Mouse (Mus musculus) lung, embryonic 14.5 days (tissue): ENCODE results near the gene Cyyr1. TPM values are rescaled to one million over a fixed set of nuclear protein-coding genes. Genes with fewer than 3 reads are reported as not detected.

Experiments
- ATAC-seq: fragments of 200-750 bp; cut with Nextera tagmentation; 2 replicates; pipeline ENCODE4 v1.8.0; 2017; ENCODE audit warnings: mild to moderate bottlenecking, moderate TSS enrichment, moderate library complexity; ENCODE audit not compliant: insufficient read depth
- DNase-seq: peaks from one replicate; pipeline ENCODE4 v3.0.0-alpha.2; 2015
- H3K27ac ChIP-seq: fragments of 300-500 bp; sonication (generic); 2 replicates; pipeline ENCODE4 v1.5.1; 2014; ENCODE audit warnings: low read depth, mild to moderate bottlenecking, moderate library complexity
- H3K27me3 ChIP-seq: fragments of 300-500 bp; sonication (generic); 2 replicates; pipeline ENCODE4 v1.6.1; 2014; ENCODE audit warnings: low read length, control low read depth; ENCODE audit not compliant: insufficient read depth
- H3K36me3 ChIP-seq: fragments of 300-500 bp; sonication (generic); 2 replicates; pipeline ENCODE4 v1.6.1; 2014; ENCODE audit warnings: control low read depth; ENCODE audit not compliant: insufficient read depth
- H3K4me1 ChIP-seq: fragments of 300-500 bp; sonication (generic); 2 replicates; pipeline ENCODE4 v1.6.1; 2014; ENCODE audit warnings: antibody characterized with exemption, control low read depth; ENCODE audit not compliant: insufficient read depth
- H3K4me2 ChIP-seq: fragments of 300-500 bp; sonication (generic); 2 replicates; pipeline ENCODE4 v1.6.1; 2014; ENCODE audit warnings: mild to moderate bottlenecking
- H3K4me3 ChIP-seq: fragments of 300-500 bp; sonication (generic); 2 replicates; pipeline ENCODE4 v1.5.1; 2014; ENCODE audit warnings: low read depth, low read length
- H3K9ac ChIP-seq: fragments of 300-500 bp; sonication (generic); 2 replicates; pipeline ENCODE4 v1.6.1; 2014
- H3K9me3 ChIP-seq: fragments of 300-500 bp; sonication (generic); 2 replicates; pipeline ENCODE4 v1.6.1; 2016; ENCODE audit warnings: low read depth, low read length, control low read depth
- CTCF ChIP-seq: IDR thresholded peaks from 2 replicates; pipeline ENCODE4 v1.5.1; 2016; ENCODE audit warnings: antibody characterized with exemption, low read depth
- WGBS: fragments of 180-500 bp; shearing (Covaris S2); extraction: QIAGEN DNeasy Blood & Tissue Kit; methylation state at CpG from one replicate; pipeline ENCODE4 v1.1.7; 2014; 5-methylcytosine and 5-hydroxymethylcytosine counted together
- polyA plus RNA-seq: library from polyadenylated mRNA; unstranded; fragments of >200 nt; fragmentation: Nextera tagmentation; extraction: Ambion mirVana; gene quantifications from 2 replicates; pipeline ENCODE4 v1.2.1, GENCODE M21; 2014

Cyyr1 gene
- polyA plus RNA-seq, 1 experiment from 2014 or later = 11.5 TPM

GRCm38 (mm10) chr16:85507264-85507663 lies 45.9 kb downstream of the Cyyr1 start:
- Histone ChIP-seq H3K27me3 (no peaks in the 10 kb centered on the region), H3K27ac (no peak overlapping the region), H3K36me3 (no peaks in the 10 kb centered on the region), H3K4me1 (no peaks in the 10 kb centered on the region), H3K9ac (no peak overlapping the region), H3K9me3 (no peaks in the 10 kb centered on the region), H3K4me2 (no peak overlapping the region), H3K4me3 (no peak overlapping the region)
- DNase-seq (no peak), ATAC-seq (no peak)
- TF ChIP-seq CTCF = no peak
- WGBS = 80% methylated on average over 6 of the region's 6 CpGs

GRCm38 (mm10) chr16:85505108-85505507 lies 48.1 kb downstream of the Cyyr1 start:
- Histone ChIP-seq H3K4me2 (no peak overlapping the region), H3K9ac (no peak overlapping the region), H3K36me3 (no peaks in the 10 kb centered on the region), H3K4me3 (no peak overlapping the region), H3K27ac (no peak overlapping the region), H3K27me3 (no peaks in the 10 kb centered on the region), H3K9me3 (no peaks in the 10 kb centered on the region), H3K4me1 (no peaks in the 10 kb centered on the region)
- no peak for DNase-seq
- 61% methylated on average over 3 of the region's 3 CpGs for WGBS
- ATAC-seq = no peak
- TF ChIP-seq CTCF = no peak

- ATAC-seq (no peak), DNase-seq (no peak)
- Histone ChIP-seq H3K9me3 (no peaks in the 10 kb centered on the region), H3K27me3 (no peaks in the 10 kb centered on the region), H3K4me3 (no peak overlapping the region), H3K36me3 (no peaks in the 10 kb centered on the region), H3K4me2 (no peak overlapping the region), H3K4me1 (no peaks in the 10 kb centered on the region), H3K27ac (no peak overlapping the region), H3K9ac (no peak overlapping the region)
- TF ChIP-seq CTCF = no peak
- WGBS = 79% methylated on average over 5 of the region's 5 CpGs
These were observed 49.8 kb downstream of the Cyyr1 start for GRCm38 (mm10) chr16:85503416-85503815.

- H3K9me3 ChIP-seq = no peaks in the 10 kb centered on the region
- H3K36me3 ChIP-seq = no peaks in the 10 kb centered on the region
- H3K27me3 ChIP-seq = no peaks in the 10 kb centered on the region
- DNase-seq = no peak
- no peaks in the 10 kb centered on the region for H3K4me1 ChIP-seq
- no peak overlapping the region for H3K27ac ChIP-seq
- H3K9ac ChIP-seq = no peak overlapping the region
- no peak overlapping the region for H3K4me2 ChIP-seq
- H3K4me3 ChIP-seq = no peak overlapping the region
- 94% methylated on average over 2 of the region's 2 CpGs for WGBS
- TF ChIP-seq CTCF = no peak
- no peak for ATAC-seq
These were observed 57.4 kb downstream of the Cyyr1 start for GRCm38 (mm10) chr16:85495837-85496236.

GRCm38 (mm10) chr16:85488105-85488607 lies 65.0 kb downstream of the Cyyr1 start:
- Histone ChIP-seq H3K4me1 (no peaks in the 10 kb centered on the region), H3K27me3 (no peaks in the 10 kb centered on the region), H3K27ac (no peak overlapping the region), H3K9ac (no peak overlapping the region), H3K36me3 (no peaks in the 10 kb centered on the region), H3K4me3 (no peak overlapping the region), H3K9me3 (no peaks in the 10 kb centered on the region), H3K4me2 (no peak overlapping the region)
- WGBS = 60% methylated on average over 5 of the region's 5 CpGs
- DNase-seq = peak; percentile 24
- no peak for ATAC-seq
- TF ChIP-seq CTCF = peak; percentile 16; the same call in 1 of the 2 replicates

GRCm38 (mm10) chr16:85487266-85487665 lies 65.9 kb downstream of the Cyyr1 start:
- DNase-seq = no peak
- WGBS = 83% methylated on average over 7 of the region's 7 CpGs
- TF ChIP-seq CTCF = no peak
- no peak overlapping the region for H3K9ac ChIP-seq
- ATAC-seq = no peak
- no peak overlapping the region for H3K27ac ChIP-seq
- no peaks in the 10 kb centered on the region for H3K4me1 ChIP-seq
- H3K27me3 ChIP-seq = no peaks in the 10 kb centered on the region
- H3K4me2 ChIP-seq = no peak overlapping the region
- no peaks in the 10 kb centered on the region for H3K9me3 ChIP-seq
- no peaks in the 10 kb centered on the region for H3K36me3 ChIP-seq
- H3K4me3 ChIP-seq = no peak overlapping the region

GRCm38 (mm10) chr16:85484557-85484956 lies 68.6 kb downstream of the Cyyr1 start:
- Histone ChIP-seq H3K4me3 (no peak overlapping the region), H3K27me3 (no peaks in the 10 kb centered on the region), H3K4me2 (no peak overlapping the region), H3K9ac (no peak overlapping the region), H3K9me3 (no peaks in the 10 kb centered on the region), H3K4me1 (no peaks in the 10 kb centered on the region), H3K36me3 (no peaks in the 10 kb centered on the region), H3K27ac (no peak overlapping the region)
- TF ChIP-seq CTCF = no peak
- 83% methylated on average over 4 of the region's 4 CpGs for WGBS
- ATAC-seq = no peak
- no peak for DNase-seq
